Mouse (Mus musculus) cerebral cortex, adult 2 months (tissue): ENCODE data around the gene Irf2.

Experiments
- WGBS: fragments of 180-500 bp; shearing (Covaris S2); methylation state at CpG from one replicate; pipeline ENCODE4 v1.1.7; 2018; 5-methylcytosine and 5-hydroxymethylcytosine counted together

The Irf2 gene

GRCm38 (mm10) chr8:46755731-46756333 is 16.3 kb downstream of the Irf2 start:
- WGBS: 75% methylated on average over 5 of the region's 5 CpGs

GRCm38 (mm10) chr8:46757613-46758012 is 18.1 kb downstream of the Irf2 start:
- 77% methylated on average over 9 of the region's 9 CpGs for WGBS

- WGBS: 82% methylated on average over 7 of the region's 7 CpGs
These were observed 18.6 kb downstream of the Irf2 start for GRCm38 (mm10) chr8:46758131-46758530.

GRCm38 (mm10) chr8:46758676-46759075 is 19.1 kb downstream of the Irf2 start:
- 70% methylated on average over 2 of the region's 2 CpGs for WGBS

- 97% methylated on average over 7 of the region's 7 CpGs for WGBS
These were observed 20.0 kb downstream of the Irf2 start for GRCm38 (mm10) chr8:46759562-46759961.

GRCm38 (mm10) chr8:46760701-46761100 is 21.2 kb downstream of the Irf2 start:
- 88% methylated on average over 7 of the region's 7 CpGs for WGBS

- 54% methylated on average over 6 of the region's 6 CpGs for WGBS
These were observed 21.9 kb downstream of the Irf2 start for GRCm38 (mm10) chr8:46761454-46761853.

GRCm38 (mm10) chr8:46769408-46770180 is 30.1 kb downstream of the Irf2 start:
- WGBS: 62% methylated on average over 11 of the region's 11 CpGs

- WGBS: 61% methylated on average over 7 of the region's 7 CpGs
These were observed 31.5 kb downstream of the Irf2 start for GRCm38 (mm10) chr8:46770905-46771516.

GRCm38 (mm10) chr8:46772801-46773200 is 33.3 kb downstream of the Irf2 start:
- 87% methylated on average over 6 of the region's 6 CpGs for WGBS

GRCm38 (mm10) chr8:46777760-46778460 is 38.4 kb downstream of the Irf2 start:
- WGBS: 84% methylated on average over 10 of the region's 10 CpGs

- WGBS: 82% methylated on average over 6 of the region's 6 CpGs
These were observed 41.6 kb downstream of the Irf2 start for GRCm38 (mm10) chr8:46781067-46781657.

GRCm38 (mm10) chr8:46782254-46782653 is 42.7 kb downstream of the Irf2 start:
- 65% methylated on average over 5 of the region's 5 CpGs for WGBS

GRCm38 (mm10) chr8:46785070-46785469 is 45.5 kb downstream of the Irf2 start:
- WGBS: 72% methylated on average over 2 of the region's 2 CpGs

- WGBS: 93% methylated on average over 6 of the region's 6 CpGs
These were observed 46.4 kb downstream of the Irf2 start for GRCm38 (mm10) chr8:46785926-46786325.

GRCm38 (mm10) chr8:46789091-46789881 is 49.8 kb downstream of the Irf2 start:
- 78% methylated on average over 5 of the region's 5 CpGs for WGBS

GRCm38 (mm10) chr8:46791664-46792371 is 52.3 kb downstream of the Irf2 start:
- 79% methylated on average over 5 of the region's 5 CpGs for WGBS

- 72% methylated on average over 2 of the region's 2 CpGs for WGBS
These were observed 53.1 kb downstream of the Irf2 start for GRCm38 (mm10) chr8:46792653-46793052.

- 92% methylated on average over 14 of the region's 14 CpGs for whole genome bisulfite sequencing
These were observed 53.7 kb downstream of the Irf2 start for GRCm38 (mm10) chr8:46793248-46793647.

- 80% methylated on average over 5 of the region's 5 CpGs for WGBS
These were observed 54.8 kb downstream of the Irf2 start for GRCm38 (mm10) chr8:46794317-46794716.
